Mouse (Mus musculus) MEL (cell line): ENCODE data around the gene Zfp418. TPM values are rescaled to one million over a fixed set of nuclear protein-coding genes. Genes with fewer than 3 reads are reported as not detected.

Experiments used
- DNase-seq: peaks from one replicate; pipeline ENCODE4 v3.0.0; 2011; ENCODE audit warnings: low read depth, low spot score
- H3K27ac ChIP-seq: 2 replicates; pipeline ENCODE4 v1.5.1; 2012; ENCODE audit warnings: low read depth, mild to moderate bottlenecking, control low read depth, low read length, moderate library complexity; ENCODE audit not compliant: control insufficient read depth
- H3K27me3 ChIP-seq, 2 experiments: fragments of 150-350 bp in 1 of 2; sonication (generic) in 1 of 2; 2 replicates each; pipeline ENCODE4 v1.6.1; 2012; ENCODE audit warnings: low read length in 2 of 2, mild to moderate bottlenecking in 2 of 2, improper control_type of control experiment in 1 of 2, moderate library complexity in 1 of 2; ENCODE audit not compliant: insufficient read depth in 2 of 2, control insufficient read depth in 1 of 2
- H3K36me3 ChIP-seq, 2 experiments: 2 replicates each; pipeline ENCODE4 v1.6.1; 2012 to 2014; ENCODE audit warnings: low read length in 2 of 2, improper control_type of control experiment in 1 of 2, inconsistent platforms in 1 of 2, mild to moderate bottlenecking in 1 of 2; ENCODE audit not compliant: insufficient read depth in 2 of 2, control insufficient read depth in 1 of 2
- H3K4me1 ChIP-seq, 2 experiments: fragments of 150-350 bp in 1 of 2; sonication (generic) in 1 of 2; 2 replicates each; pipeline ENCODE4 v1.6.1; 2012; ENCODE audit warnings: low read length in 2 of 2, improper control_type of control experiment in 1 of 2, mild to moderate bottlenecking in 1 of 2; ENCODE audit not compliant: insufficient read depth in 2 of 2, control insufficient read depth in 1 of 2
- H3K4me3 ChIP-seq, 2 experiments: fragments of 150-350 bp in 1 of 2; sonication (generic) in 1 of 2; 2 replicates each; pipeline ENCODE4 v1.5.1; 2012; ENCODE audit warnings: low read depth in 2 of 2, low read length in 2 of 2, mild to moderate bottlenecking in 2 of 2, moderate library complexity in 2 of 2, control low read depth in 1 of 2, improper control_type of control experiment in 1 of 2; ENCODE audit not compliant: control insufficient read depth in 1 of 2, insufficient read depth in 1 of 2
- H3K79me2 ChIP-seq: 2 replicates; pipeline ENCODE4 v1.6.1; 2012; ENCODE audit warnings: mild to moderate bottlenecking, low read length, moderate library complexity; ENCODE audit not compliant: control insufficient read depth, poor library complexity, insufficient read depth
- H3K9ac ChIP-seq: 2 replicates; pipeline ENCODE4 v1.6.1; 2012; ENCODE audit warnings: low read depth, mild to moderate bottlenecking, control low read depth, low read length, moderate library complexity; ENCODE audit not compliant: control insufficient read depth, poor library complexity, severe bottlenecking
- H3K9me3 ChIP-seq: fragments of 150-350 bp; sonication (generic); replicated peaks from 2 replicates; pipeline ENCODE4 v1.6.1; 2012; ENCODE audit warnings: mild to moderate bottlenecking, low read length, improper control_type of control experiment, moderate library complexity; ENCODE audit not compliant: insufficient read depth
- CHD1 ChIP-seq: IDR thresholded peaks from 2 replicates; pipeline ENCODE4 v1.6.1; 2012; ENCODE audit warnings: low read depth, mild to moderate bottlenecking, inconsistent platforms, low read length, improper control_type of control experiment
- CHD2 ChIP-seq: IDR thresholded peaks from 2 replicates; pipeline ENCODE4 v1.6.1; 2011; ENCODE audit warnings: low read length, improper control_type of control experiment
- CTCF ChIP-seq, 3 experiments: IDR thresholded peaks in 2 of 3; conservative IDR thresholded peaks in 1 of 3; 2 replicates each; pipeline ENCODE4 v1.5.1; 2011 to 2012; ENCODE audit warnings: low read length in 3 of 3, low read depth in 2 of 3, mild to moderate bottlenecking in 2 of 3, improper control_type of control experiment in 1 of 3, inconsistent platforms in 1 of 3, mixed read lengths in 1 of 3, moderate library complexity in 1 of 3; ENCODE audit not compliant: control insufficient read depth in 1 of 3, insufficient read depth in 1 of 3, poor library complexity in 1 of 3, severe bottlenecking in 1 of 3
- ELF1 ChIP-seq: IDR thresholded peaks from 2 replicates; pipeline ENCODE4 v1.6.1; 2014; ENCODE audit warnings: low read depth, mild to moderate bottlenecking, inconsistent platforms, low read length, improper control_type of control experiment, moderate library complexity
- ETS1 ChIP-seq: IDR thresholded peaks from 2 replicates; pipeline ENCODE4 v1.6.1; 2012; ENCODE audit warnings: low read depth, mild to moderate bottlenecking, inconsistent platforms, low read length, improper control_type of control experiment, moderate library complexity
- GATA1 ChIP-seq: IDR thresholded peaks from 2 replicates; pipeline ENCODE4 v1.6.1; 2011; ENCODE audit warnings: low read depth, low read length, improper control_type of control experiment
- HCFC1 ChIP-seq: IDR thresholded peaks from 2 replicates; pipeline ENCODE4 v1.6.1; 2012; ENCODE audit warnings: low read depth, mild to moderate bottlenecking, inconsistent platforms, low read length, improper control_type of control experiment, moderate library complexity
- KAT2A ChIP-seq: conservative IDR thresholded peaks from 2 replicates; pipeline ENCODE4 v1.6.1; 2012; ENCODE audit warnings: low read depth, low read length, improper control_type of control experiment, inconsistent platforms
- MEF2A ChIP-seq: IDR thresholded peaks from 2 replicates; pipeline ENCODE4 v1.6.1; 2014; ENCODE audit warnings: low read depth, mild to moderate bottlenecking, inconsistent platforms, low read length, improper control_type of control experiment; ENCODE audit not compliant: poor library complexity, insufficient replicate concordance, severe bottlenecking; ENCODE audit errors: extremely low read depth
- MXI1 ChIP-seq: IDR thresholded peaks from 2 replicates; pipeline ENCODE4 v1.6.1; 2011; ENCODE audit warnings: mild to moderate bottlenecking, low read depth, low read length, improper control_type of control experiment
- NELFE ChIP-seq: IDR thresholded peaks from 2 replicates; pipeline ENCODE4 v1.6.1; 2011; ENCODE audit warnings: low read depth, low read length, improper control_type of control experiment
- POLR2A ChIP-seq, 2 experiments: IDR thresholded peaks; 2 replicates each; pipeline ENCODE4 v1.6.1; 2011 to 2012; ENCODE audit warnings: low read length in 2 of 2, mild to moderate bottlenecking in 2 of 2, control low read depth in 1 of 2, improper control_type of control experiment in 1 of 2, low read depth in 1 of 2, moderate library complexity in 1 of 2; ENCODE audit not compliant: control insufficient read depth in 1 of 2, insufficient read depth in 1 of 2, poor library complexity in 1 of 2
- POLR2AphosphoS2 ChIP-seq: IDR thresholded peaks from 2 replicates; pipeline ENCODE4 v1.6.1; 2011; ENCODE audit warnings: low read length, improper control_type of control experiment
- POLR2AphosphoS5 ChIP-seq: IDR thresholded peaks from 2 replicates; pipeline ENCODE4 v1.6.1; 2012; ENCODE audit warnings: low read depth, borderline replicate concordance, mild to moderate bottlenecking, inconsistent platforms, low read length, moderate library complexity, mixed read lengths
- RCOR1 ChIP-seq: IDR thresholded peaks from 2 replicates; pipeline ENCODE4 v1.6.1; 2012; ENCODE audit warnings: low read depth, mild to moderate bottlenecking, inconsistent platforms, low read length, improper control_type of control experiment
- SIN3A ChIP-seq: IDR thresholded peaks from 2 replicates; pipeline ENCODE4 v1.6.1; 2012; ENCODE audit warnings: low read length, improper control_type of control experiment, inconsistent platforms
- TAL1 ChIP-seq: IDR thresholded peaks from 2 replicates; pipeline ENCODE4 v1.6.1; 2012; ENCODE audit warnings: mild to moderate bottlenecking, inconsistent platforms, low read length, moderate library complexity, mixed read lengths
- TBP ChIP-seq: IDR thresholded peaks from 2 replicates; pipeline ENCODE4 v1.8.0; 2011; ENCODE audit warnings: low read depth, low read length, improper control_type of control experiment
- UBTF ChIP-seq: IDR thresholded peaks from 2 replicates; pipeline ENCODE4 v1.6.1; 2012; ENCODE audit warnings: low read depth, mild to moderate bottlenecking, inconsistent platforms, low read length, improper control_type of control experiment, moderate library complexity, borderline replicate concordance; ENCODE audit not compliant: insufficient read depth
- USF1 ChIP-seq: IDR thresholded peaks from 2 replicates; pipeline ENCODE4 v1.6.1; 2014; ENCODE audit warnings: low read depth, mild to moderate bottlenecking, inconsistent platforms, low read length, improper control_type of control experiment, moderate library complexity
- USF2 ChIP-seq, 2 experiments: IDR thresholded peaks; 2 replicates each; pipeline ENCODE4 v1.6.1; 2011 to 2012; ENCODE audit warnings: improper control_type of control experiment in 2 of 2, low read length in 2 of 2, borderline replicate concordance in 1 of 2, inconsistent platforms in 1 of 2, low read depth in 1 of 2, mild to moderate bottlenecking in 1 of 2; ENCODE audit not compliant: insufficient read depth in 1 of 2
- ZKSCAN1 ChIP-seq: IDR thresholded peaks from 2 replicates; pipeline ENCODE4 v1.6.1; 2012; ENCODE audit warnings: low read depth, mild to moderate bottlenecking, inconsistent platforms, low read length, improper control_type of control experiment, moderate library complexity
- ZMIZ1 ChIP-seq: IDR thresholded peaks from 2 replicates; pipeline ENCODE4 v1.6.1; 2012; ENCODE audit warnings: low read depth, mild to moderate bottlenecking, inconsistent platforms, low read length, improper control_type of control experiment, moderate library complexity
- ZNF384 ChIP-seq: IDR thresholded peaks from 2 replicates; pipeline ENCODE4 v1.6.1; 2012; ENCODE audit warnings: low read depth, mild to moderate bottlenecking, inconsistent platforms, low read length, improper control_type of control experiment
- polyA plus RNA-seq, 2 experiments: library from polyadenylated mRNA; stranded (reverse) in 1 of 2; unstranded in 1 of 2; fragments of >175 nt in 1 of 2; fragments of >200 nt in 1 of 2; gene quantifications; 2 replicates each; pipeline versions ENCODE4 v1.2.1 to v1.2.4; 2012; ENCODE audit warnings: low replicate concordance in 2 of 2, low read depth in 1 of 2; ENCODE audit not compliant: insufficient read length in 2 of 2, insufficient read depth in 1 of 2, missing spikeins in 1 of 2
- total RNA-seq: library from RNA; depleted of rRNA; stranded (reverse); fragments of 300-350 nt; gene quantifications from 2 replicates; pipeline ENCODE4 v1.2.3, GENCODE M21; 2012; rRNA removed

Gene Zfp418
- total RNA-seq, result 0.49 and 0.50 TPM in 2 replicates
- polyA plus RNA-seq, result under 1 TPM in 1 of 2 experiments, not detected in 1; 0.47 TPM

GRCm38 (mm10) chr7:7171227-7172147 is at the start of gene Zfp418:
TSS of gene Zfp418 (plus strand) at chr7:7171330.
- no peaks in the 10 kb centered on the region for H3K4me1 ChIP-seq
- no peaks in the 10 kb centered on the region for H3K9me3 ChIP-seq
- H3K36me3 ChIP-seq, result no peaks in the 10 kb centered on the region
- TF ChIP-seq CHD1 (no peak), HCFC1 (peak; percentile 96), POLR2AphosphoS5 (no peak), UBTF (no peak), USF2 (IDR thresholded peaks at IDR 0.05; ENCODE audit: borderline replicate concordance in 1 of 2, insufficient read depth in 1 of 2, low read depth in 1 of 2, low read length in 2 of 2) (no peak), TAL1 (no peak), ELF1 (peak; percentile 64; the same call in 1 of the 2 replicates), ETS1 (no peak), GATA1 (no peak), TBP (no peak), USF1 (no peak), SIN3A (peak; percentile 29; the same call in 1 of the 2 replicates), MXI1 (no peak), MEF2A (no peak)
- H3K4me3 ChIP-seq, result peak within 1 kb of the TSS; percentile 68 to 79
- peak; percentile 69 for DNase-seq
- H3K9ac ChIP-seq, result peak within 1 kb of the TSS; percentile 47
- no peaks in the 10 kb centered on the region for H3K79me2 ChIP-seq
- no peaks in the 10 kb centered on the region for H3K27me3 ChIP-seq
- H3K27ac ChIP-seq, result no peak within 1 kb of the TSS

GRCm38 (mm10) chr7:7121602-7121980 is 49.5 kb upstream of the Zfp418 start:
- Histone ChIP-seq H3K27ac (no peak overlapping the region), H3K9me3 (no peaks in the 10 kb centered on the region), H3K4me1 (peaks cover 3 to 8% of the 10 kb centered on the region in 2 experiments), H3K79me2 (0 out of 2 replicates have a peak, but pooled peaks cover 2% of the 10 kb centered on the region), H3K9ac (peak overlapping the region; percentile 37), H3K36me3 (peaks cover 0 to 5% of the 10 kb centered on the region in 2 experiments; a peak in 1 of 4 replicates), H3K4me3 (peak overlapping the region; percentile 61 to 68), H3K27me3 (no peaks in the 10 kb centered on the region)
- TF ChIP-seq POLR2A (IDR thresholded peaks at IDR 0.05; ENCODE audit: control insufficient read depth in 1 of 2, insufficient read depth in 1 of 2, low read depth in 1 of 2, low read length in 2 of 2, poor library complexity in 1 of 2) (no peak), SIN3A (no peak), GATA1 (no peak), CTCF (IDR thresholded peaks at IDR 0.05 in 2 of 3, conservative IDR thresholded peaks at IDR 0.05 in 1 of 3; ENCODE audit: control insufficient read depth in 1 of 3, insufficient read depth in 1 of 3, low read depth in 2 of 3, low read length in 3 of 3, poor library complexity in 1 of 3, severe bottlenecking in 1 of 3) (no peak), NELFE (no peak), ZKSCAN1 (no peak), ZNF384 (no peak), KAT2A (no peak), CHD2 (no peak), POLR2AphosphoS2 (no peak), RCOR1 (no peak), USF1 (no peak), HCFC1 (no peak), MXI1 (no peak; the same call in 1 of the 2 replicates), ZMIZ1 (no peak), POLR2AphosphoS5 (no peak)
- DNase-seq, result no peak
